Mouse (Mus musculus): Measurements from ENCODE around the gene Dnaic2. TPM values are rescaled to one million over a fixed set of nuclear protein-coding genes. Genes with fewer than 3 reads are reported as not detected.
A peak's percentile ranks its signal among the peaks of the same experiment; 100 is the strongest.

Gene Dnaic2
- polyA plus RNA-seq, 1 experiment = 1.1 TPM

GRCm38 (mm10) chr11:114702311-114702995, 24.8 kb upstream of the Dnaic2 start:
- no peak for DNase-seq (ENCODE audit: low spot score)

DNA sequence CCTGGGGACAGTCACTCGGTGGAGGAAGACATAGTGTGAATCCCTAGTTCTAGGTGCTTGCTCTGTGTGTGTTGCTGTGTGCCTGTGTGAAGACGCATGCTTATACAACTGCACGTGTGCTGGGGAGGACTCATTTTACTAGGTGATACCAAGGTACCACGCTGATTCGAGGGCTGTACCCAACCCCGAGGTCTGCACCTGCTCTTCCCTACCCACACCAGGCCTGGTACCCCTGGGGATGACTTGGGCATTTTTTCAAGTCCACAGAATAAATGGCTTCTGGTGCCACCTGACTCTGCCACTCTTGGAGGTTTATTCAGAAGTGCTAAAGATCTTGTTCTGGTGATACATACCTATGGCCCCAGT, 24.2 kb upstream of the Dnaic2 start:
- DNase-seq (ENCODE audit: low spot score) = no peak

GRCm38 (mm10) chr11:114704071-114704913, 22.9 kb upstream of the Dnaic2 start:
- no peak for DNase-seq (ENCODE audit: low spot score)

DNA sequence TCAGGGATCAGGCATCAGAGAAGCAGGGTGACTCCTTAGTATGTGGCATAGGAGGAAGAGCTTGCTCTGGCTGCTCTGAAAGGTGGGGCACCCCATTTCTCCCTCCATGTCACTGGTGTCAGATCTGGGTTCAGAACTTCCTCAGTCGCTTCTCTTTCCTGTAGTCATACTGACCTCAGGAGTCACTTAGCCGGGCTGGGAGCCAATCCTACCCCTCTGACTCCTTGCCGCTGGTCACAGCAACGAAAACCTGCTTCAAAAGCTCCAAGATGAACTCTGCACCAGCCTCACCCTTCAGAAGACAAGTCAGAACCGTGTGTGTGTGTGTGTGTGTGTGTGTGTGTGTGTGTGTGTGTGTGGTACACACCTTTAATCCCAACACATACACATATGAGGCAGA, 20.9 kb upstream of the Dnaic2 start:
- no peak for DNase-seq (ENCODE audit: low spot score)

- DNase-seq (ENCODE audit: low spot score) = no peak
Observed at GRCm38 (mm10) chr11:114711393-114711792, 15.8 kb upstream of the Dnaic2 start.

GRCm38 (mm10) chr11:114711861-114712260, 15.3 kb upstream of the Dnaic2 start:
- DNase-seq (ENCODE audit: low spot score) = no peak

DNA sequence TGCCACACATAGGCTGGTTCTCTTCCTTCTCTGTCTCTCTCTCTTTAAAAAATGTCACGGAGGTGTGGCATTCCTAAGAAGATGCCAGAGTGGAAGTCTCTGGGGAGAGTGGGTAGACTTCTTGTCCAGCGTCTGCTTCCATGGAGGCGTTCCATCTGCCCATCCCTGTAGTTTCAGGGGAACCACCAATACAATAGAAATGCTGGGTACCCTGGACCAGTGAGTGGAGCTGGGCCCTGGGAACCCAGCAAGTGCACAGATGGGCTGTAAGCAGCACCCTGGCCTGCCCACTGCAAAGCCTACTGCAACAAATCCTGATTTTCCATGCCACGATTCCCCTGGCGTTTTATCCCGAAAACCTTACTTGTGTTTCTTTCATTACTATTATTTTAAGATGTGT, 12.7 kb upstream of the Dnaic2 start:
- no peak for DNase-seq (ENCODE audit: low spot score)

GRCm38 (mm10) chr11:114715531-114715930, 11.7 kb upstream of the Dnaic2 start:
- DNase-seq (ENCODE audit: low spot score) = no peak

DNA sequence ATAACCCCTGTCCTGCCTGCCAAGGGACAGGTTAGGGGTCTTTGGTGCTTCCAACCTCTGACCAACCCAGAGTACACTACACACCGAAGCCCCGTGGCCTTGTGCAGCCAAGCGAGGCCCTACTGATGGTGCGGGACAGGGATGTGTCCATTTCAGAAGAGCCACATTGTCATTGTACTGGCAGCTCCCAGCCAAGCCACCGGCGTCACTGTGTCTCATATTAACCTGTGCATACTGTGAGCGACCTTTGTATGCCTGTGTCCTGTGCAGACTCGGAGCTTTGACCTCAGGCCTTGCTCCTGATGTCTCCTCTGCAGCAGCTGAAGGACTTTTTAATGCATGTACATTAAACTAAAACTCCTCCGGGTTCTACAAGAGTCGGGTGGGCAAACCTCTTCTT, 6.7 kb upstream of the Dnaic2 start:
- DNase-seq (ENCODE audit: low spot score) = no peak

- no peak for DNase-seq (ENCODE audit: low spot score)
Observed at GRCm38 (mm10) chr11:114722438-114722837, 4.8 kb upstream of the Dnaic2 start.

- no peak for DNase-seq (ENCODE audit: low spot score)
Observed at GRCm38 (mm10) chr11:114723030-114723429, 4.2 kb upstream of the Dnaic2 start.

DNA sequence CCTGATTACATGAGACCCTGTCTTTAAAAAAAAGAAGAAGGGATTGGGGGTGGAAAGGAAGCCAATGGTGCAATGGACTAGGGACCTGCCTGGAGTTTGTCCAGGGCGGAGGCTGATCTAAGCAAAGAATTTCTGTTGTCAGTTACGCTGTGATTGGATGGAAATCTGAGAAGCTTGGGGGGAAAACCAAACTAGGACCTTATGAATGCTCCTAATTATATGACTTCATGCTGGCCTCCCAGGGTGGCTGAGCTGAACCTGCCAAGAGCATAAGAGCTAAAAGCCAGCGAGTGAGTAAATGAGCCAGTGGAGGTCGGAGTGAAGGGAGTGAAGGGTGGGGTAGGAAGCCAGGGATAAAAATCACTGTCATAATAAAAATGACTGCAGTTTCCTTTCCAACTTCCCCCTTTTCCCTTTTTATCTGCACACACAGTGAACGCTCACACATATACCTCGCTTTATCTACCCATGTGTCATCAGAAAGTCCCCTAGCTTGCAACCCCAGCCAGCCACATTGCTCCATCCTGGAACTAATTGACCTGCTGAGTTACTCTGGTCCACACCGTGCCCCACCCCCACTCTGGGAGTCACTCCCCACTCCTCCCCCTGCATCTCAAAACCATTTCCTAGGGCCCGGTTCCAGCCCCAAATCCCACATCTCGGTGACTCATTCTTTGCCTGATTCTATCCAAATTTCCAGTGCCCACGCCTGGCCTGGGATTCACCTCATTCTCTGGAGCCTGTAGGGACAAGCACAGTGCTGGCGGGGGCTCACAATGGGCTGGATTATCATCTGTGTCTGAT, 2.2 kb upstream of the Dnaic2 start:
- DNase-seq (ENCODE audit: low spot score) = no peak

GRCm38 (mm10) chr11:114727826-114728186, 598 bp downstream of the Dnaic2 start:
- no peak for DNase-seq (ENCODE audit: low spot score)

DNA sequence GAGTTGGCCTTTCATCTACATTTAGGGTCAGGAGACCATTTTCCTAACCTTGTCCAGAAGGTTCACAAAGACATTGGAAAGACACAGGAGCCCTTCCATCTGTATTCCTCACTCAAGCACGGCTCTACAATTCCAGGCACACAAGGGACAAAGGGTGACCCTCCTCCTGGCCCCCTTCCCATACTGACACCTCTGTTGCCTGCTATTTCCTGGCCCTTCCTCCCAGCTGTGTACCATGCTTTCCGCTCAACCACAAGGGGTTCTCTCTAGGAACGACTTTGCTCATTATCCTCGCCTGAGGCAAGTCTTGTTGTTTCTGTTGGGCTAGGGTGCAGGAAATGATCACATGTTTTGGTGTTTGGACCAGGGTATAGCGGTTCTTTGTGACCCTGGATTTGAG, 1.1 kb downstream of the Dnaic2 start:
- DNase-seq (ENCODE audit: low spot score) = no peak

DNA sequence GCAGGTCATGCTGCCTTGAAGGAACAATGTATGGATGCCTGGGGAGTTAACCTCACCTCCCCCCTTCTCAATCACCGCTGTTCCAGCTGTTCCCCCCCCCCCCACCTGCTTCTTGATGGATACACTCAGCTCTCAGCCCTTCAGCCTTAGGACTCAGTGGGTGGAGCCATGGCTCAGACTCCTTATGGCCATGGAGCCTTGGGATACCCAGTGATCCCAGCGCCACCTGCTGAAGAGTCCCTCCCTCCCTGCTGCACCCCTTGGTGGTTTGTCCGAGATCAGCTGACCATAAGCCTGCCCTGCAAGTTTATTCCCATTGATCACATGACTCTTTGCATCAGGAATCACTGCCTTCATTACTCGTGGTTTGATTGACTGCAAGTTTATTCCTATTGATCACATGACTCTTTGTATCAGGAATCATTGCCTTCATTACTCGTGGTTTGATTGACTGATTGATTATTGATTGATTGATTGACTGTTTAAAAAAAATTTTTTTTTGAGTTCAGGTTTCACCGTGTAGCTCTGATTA, 2.7 kb downstream of the Dnaic2 start:
- DNase-seq (ENCODE audit: low spot score) = no peak

DNA sequence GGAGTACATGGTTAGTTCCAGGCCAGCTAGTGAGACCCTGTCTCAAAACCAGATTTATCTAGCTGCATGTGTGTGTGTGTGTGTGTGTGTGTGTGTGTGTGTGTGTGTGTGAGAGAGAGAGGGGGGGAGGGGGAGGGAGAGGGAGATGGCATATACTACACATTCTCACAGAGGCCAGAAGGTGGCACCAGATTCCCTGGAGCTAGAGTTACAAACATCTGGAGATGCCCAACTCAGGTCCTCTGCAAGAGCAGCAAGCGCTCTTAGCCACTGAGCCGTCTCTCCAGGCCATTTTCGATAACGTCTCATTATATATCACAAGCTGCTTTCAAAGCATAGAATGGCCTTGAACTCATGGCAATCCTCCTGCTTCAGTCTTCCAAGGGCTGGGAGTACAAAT, 4.5 kb downstream of the Dnaic2 start:
- DNase-seq (ENCODE audit: low spot score) = no peak

DNA sequence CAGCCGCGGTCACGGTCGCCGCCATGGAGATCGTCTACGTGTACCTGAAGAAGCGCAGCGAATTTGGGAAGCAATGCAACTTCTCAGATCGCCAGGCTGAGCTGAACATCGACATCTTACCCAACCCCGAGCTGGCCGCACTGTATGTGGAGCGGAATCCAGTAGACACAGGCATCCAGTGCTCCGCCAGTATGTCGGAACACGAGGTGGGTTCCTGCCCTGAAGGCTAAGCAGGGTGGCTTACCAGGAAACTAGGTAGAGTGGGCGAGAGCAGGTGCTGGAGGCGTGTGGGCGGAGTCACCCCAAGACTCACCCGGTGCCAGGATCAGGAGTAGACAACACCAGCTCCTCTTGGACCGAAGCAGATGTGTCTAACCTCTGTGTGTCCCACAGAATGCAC, 5.7 kb downstream of the Dnaic2 start:
- no peak for DNase-seq (ENCODE audit: low spot score)

GRCm38 (mm10) chr11:114736111-114736510, 8.9 kb downstream of the Dnaic2 start:
- DNase-seq (ENCODE audit: low spot score) = no peak

DNA sequence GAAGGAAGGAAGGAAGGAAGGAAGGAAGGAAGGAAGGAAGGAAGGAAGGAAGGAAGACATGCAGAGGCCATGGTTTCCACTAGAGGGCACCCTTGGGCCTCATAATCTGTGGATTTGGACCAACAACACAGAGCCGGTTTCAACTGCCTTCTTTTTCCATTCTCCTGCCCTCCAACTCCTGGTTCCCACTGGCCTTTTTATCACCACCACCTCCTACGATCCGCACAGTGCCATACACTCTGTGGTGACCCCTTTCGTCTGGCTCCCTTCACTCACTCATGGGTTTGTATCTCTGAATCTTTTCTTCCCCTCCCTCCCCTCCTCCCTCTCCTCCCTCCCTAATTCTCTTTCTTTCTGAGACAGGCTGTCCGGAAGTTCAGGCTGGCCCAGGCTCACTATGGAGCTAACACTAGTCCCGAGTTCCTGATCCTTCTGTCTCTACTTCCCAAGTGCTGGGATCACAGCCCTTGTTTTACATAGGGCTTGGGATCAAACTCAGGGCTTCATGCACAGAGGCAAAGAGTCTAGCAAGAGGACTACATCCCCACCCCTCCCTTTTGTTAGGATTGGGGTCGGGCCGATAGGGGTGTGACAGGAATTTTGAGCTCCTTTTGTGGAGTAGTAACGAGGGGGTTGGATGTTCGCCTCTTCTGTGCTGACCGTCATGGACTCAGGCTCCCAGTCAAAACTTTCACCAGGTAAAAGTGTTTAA, 9.9 kb downstream of the Dnaic2 start:
- DNase-seq (ENCODE audit: low spot score) = no peak

- DNase-seq (ENCODE audit: low spot score) = no peak
Observed at GRCm38 (mm10) chr11:114740598-114740997, 13.4 kb downstream of the Dnaic2 start.

DNA sequence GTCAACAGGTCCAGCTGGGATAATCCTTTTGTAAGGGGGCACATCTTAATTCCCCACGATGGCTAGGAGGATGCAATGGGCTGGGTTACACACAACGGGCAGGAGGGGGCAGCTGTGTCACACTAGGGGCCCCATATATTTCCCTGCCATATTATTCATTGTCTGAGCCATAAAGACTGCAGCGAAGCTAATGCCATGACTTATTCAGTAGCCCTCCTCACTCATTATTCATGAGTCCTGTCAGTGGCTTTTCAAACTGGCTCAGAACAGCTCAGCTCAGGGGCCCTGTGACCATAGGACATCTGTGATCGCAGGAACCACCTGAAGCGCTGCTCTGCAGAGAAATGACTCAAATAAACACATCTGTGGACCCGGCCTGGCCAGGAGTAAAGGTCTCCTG, 14.2 kb downstream of the Dnaic2 start:
- no peak for DNase-seq (ENCODE audit: low spot score)

DNA sequence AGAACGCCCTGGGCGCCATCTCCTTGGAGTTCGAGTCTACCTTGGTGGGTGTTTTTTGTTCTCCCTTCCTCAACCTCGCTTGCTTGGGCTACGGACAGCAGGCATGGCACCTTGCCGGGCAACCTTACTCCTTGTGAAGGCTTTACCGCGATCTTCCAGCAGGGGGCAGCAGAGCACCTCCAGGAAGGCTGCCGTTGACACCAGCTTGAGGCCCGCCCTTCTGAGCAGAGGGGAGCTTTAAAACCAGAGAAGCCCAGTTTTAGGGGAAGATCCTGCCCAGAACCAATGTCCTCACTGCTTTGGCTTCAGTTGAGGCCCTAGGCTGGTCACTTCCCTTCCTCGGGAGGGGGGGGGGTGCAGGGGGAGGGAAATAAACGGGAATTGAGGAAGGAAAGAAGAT, 17.9 kb downstream of the Dnaic2 start:
- peak; percentile 92 for DNase-seq (ENCODE audit: low spot score)

Measured in urinary bladder, adult 2 months (tissue).